Mouse (Mus musculus): ENCODE results near the gene 4930430F08Rik. TPM values are rescaled to one million over a fixed set of nuclear protein-coding genes. Genes with fewer than 3 reads are reported as not detected.

Gene 4930430F08Rik
- polyA plus RNA-seq (2015; fragmentation: Nextera tagmentation; extraction: Ambion mirVana): 14.4 and 15.3 TPM in 2 replicates

GRCm38 (mm10) chr10:100590323-100590722 is at the start of gene 4930430F08Rik, which contains the start of gene 1700017N19Rik:
TSS of gene 4930430F08Rik (minus strand) at chr10:100590423.
TSS of gene 1700017N19Rik (plus strand) at chr10:100590484.
- Histone ChIP-seq H3K9me3 (ENCODE audit: control insufficient read depth, low read length) (no peaks in the 10 kb centered on the region), H3K27ac (ENCODE audit: low read length) (no peak within 1 kb of the TSS), H3K36me3 (ENCODE audit: control insufficient read depth, insufficient read depth) (no peaks in the 10 kb centered on the region), H3K4me1 (replicated peaks; ENCODE audit: control insufficient read depth, insufficient read depth, low read length) (peaks cover 6% of the 10 kb centered on the region), H3K9ac (replicated peaks; ENCODE audit: low read depth, low read length) (no peak within 1 kb of the TSS), H3K4me2 (ENCODE audit: low read length) (peak within 1 kb of the TSS; percentile 78), H3K27me3 (replicated peaks; ENCODE audit: control insufficient read depth, insufficient read depth, low read length) (no peaks in the 10 kb centered on the region), H3K4me3 (replicated peaks; ENCODE audit: low read length) (peak within 1 kb of the TSS; percentile 95)
- 92% methylated on average over 1 of the region's 1 CpGs for WGBS
- ATAC-seq: no peak

DNA sequence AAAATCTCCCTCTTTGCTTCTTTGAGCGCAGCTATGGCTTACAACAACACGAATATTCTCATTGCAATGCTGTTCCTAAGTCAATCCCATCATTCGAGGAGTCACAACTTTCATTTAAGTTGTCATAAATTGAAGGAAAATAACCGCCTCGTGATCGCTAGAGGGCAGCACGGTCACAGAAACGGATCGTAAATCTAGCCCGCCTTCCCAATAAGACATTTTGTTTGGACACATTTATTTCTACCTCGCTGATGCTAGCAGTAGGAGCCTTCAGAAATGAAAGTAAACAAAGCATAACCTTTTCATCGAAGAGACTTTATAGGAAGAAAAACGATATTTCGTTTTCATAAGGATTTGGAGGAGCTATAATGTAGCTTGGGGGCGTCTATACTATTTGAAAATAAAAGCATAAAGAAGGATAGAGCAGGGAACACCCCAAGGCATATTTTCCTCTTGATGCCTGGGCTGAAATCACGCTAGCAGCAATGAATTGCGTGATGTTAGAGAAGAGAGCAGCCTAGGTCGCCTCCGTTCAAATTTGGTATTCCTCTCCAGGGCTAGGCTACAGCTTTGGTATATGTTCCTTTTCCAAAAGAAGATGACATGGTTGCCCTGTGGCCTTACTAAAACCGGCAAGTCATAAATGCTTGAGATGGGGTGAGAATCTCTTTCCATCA is 39.7 kb upstream of the 4930430F08Rik start:
- H3K9ac ChIP-seq (replicated peaks; ENCODE audit: low read depth, low read length): peak overlapping the region; percentile 3; the same call in 1 of the 2 replicates
- WGBS: 21% methylated on average over 20 of the region's 20 CpGs
- no peak overlapping the region for H3K4me3 ChIP-seq (replicated peaks; ENCODE audit: low read length)
- no peak overlapping the region for H3K27ac ChIP-seq (ENCODE audit: low read length)
- no peaks in the 10 kb centered on the region for H3K4me1 ChIP-seq (replicated peaks; ENCODE audit: control insufficient read depth, insufficient read depth, low read length)
- no peaks in the 10 kb centered on the region for H3K9me3 ChIP-seq (ENCODE audit: control insufficient read depth, low read length)
- H3K36me3 ChIP-seq (ENCODE audit: control insufficient read depth, insufficient read depth): no peaks in the 10 kb centered on the region
- peak; percentile 81 for ATAC-seq
- peak overlapping the region; percentile 30 for H3K4me2 ChIP-seq (ENCODE audit: low read length)
- no peaks in the 10 kb centered on the region for H3K27me3 ChIP-seq (replicated peaks; ENCODE audit: control insufficient read depth, insufficient read depth, low read length)

GRCm38 (mm10) chr10:100622494-100622893 is 32.3 kb upstream of the 4930430F08Rik start:
- no peak overlapping the region for H3K4me3 ChIP-seq (replicated peaks; ENCODE audit: low read length)
- H3K27me3 ChIP-seq (replicated peaks; ENCODE audit: control insufficient read depth, insufficient read depth, low read length): no peaks in the 10 kb centered on the region
- no peak overlapping the region for H3K9ac ChIP-seq (replicated peaks; ENCODE audit: low read depth, low read length)
- H3K4me1 ChIP-seq (replicated peaks; ENCODE audit: control insufficient read depth, insufficient read depth, low read length): no peaks in the 10 kb centered on the region
- no peak overlapping the region for H3K27ac ChIP-seq (ENCODE audit: low read length)
- 89% methylated on average over 3 of the region's 3 CpGs for WGBS
- H3K9me3 ChIP-seq (ENCODE audit: control insufficient read depth, low read length): no peaks in the 10 kb centered on the region
- H3K36me3 ChIP-seq (ENCODE audit: control insufficient read depth, insufficient read depth): no peaks in the 10 kb centered on the region
- H3K4me2 ChIP-seq (ENCODE audit: low read length): no peak overlapping the region
- no peak for ATAC-seq

DNA sequence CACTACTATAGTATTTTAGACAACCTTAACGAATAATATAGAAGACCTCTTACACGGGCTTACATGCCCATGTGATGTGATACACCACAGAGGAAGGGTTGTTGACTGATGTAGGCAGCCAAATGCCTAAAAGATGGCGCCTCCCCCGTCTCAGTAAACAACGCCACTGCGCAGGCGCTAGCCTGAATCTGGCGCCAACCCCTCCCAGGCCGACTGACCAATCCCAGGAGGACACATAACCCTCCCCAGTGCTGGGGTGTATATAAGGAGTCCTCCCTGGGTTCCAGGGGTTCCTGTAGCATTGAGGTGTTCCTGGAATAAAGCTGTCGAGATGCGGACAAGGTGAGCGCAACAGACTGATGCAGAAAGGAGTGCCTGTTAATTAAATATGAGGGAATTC is 29.8 kb upstream of the 4930430F08Rik start:
- Histone ChIP-seq H3K9ac (replicated peaks; ENCODE audit: low read depth, low read length) (no peak overlapping the region), H3K36me3 (ENCODE audit: control insufficient read depth, insufficient read depth) (no peaks in the 10 kb centered on the region), H3K27ac (ENCODE audit: low read length) (no peak overlapping the region), H3K4me3 (replicated peaks; ENCODE audit: low read length) (no peak overlapping the region), H3K9me3 (ENCODE audit: control insufficient read depth, low read length) (no peaks in the 10 kb centered on the region), H3K4me2 (ENCODE audit: low read length) (no peak overlapping the region), H3K4me1 (replicated peaks; ENCODE audit: control insufficient read depth, insufficient read depth, low read length) (no peaks in the 10 kb centered on the region), H3K27me3 (replicated peaks; ENCODE audit: control insufficient read depth, insufficient read depth, low read length) (no peaks in the 10 kb centered on the region)
- ATAC-seq: no peak
- WGBS: 91% methylated on average over 12 of the region's 12 CpGs

DNA sequence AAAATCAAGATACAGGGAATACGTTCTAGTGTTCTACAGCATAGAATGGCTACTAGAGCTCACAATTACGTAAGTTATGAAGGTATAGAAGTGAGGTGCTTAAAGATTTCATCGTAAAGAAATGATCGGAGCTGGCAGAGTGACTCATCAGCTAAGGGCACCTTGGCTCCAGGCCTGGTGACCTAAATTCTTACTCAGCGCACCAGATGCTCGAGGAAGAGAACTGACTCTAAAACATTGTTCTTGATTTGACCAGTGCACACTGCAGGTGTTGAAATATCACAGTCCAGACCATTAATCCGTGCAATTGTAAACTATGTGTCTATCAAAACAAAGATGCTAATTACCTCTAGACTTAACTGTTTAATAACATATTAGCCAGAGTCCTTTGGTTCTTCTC is 29.3 kb upstream of the 4930430F08Rik start:
- no peak overlapping the region for H3K27ac ChIP-seq (ENCODE audit: low read length)
- no peaks in the 10 kb centered on the region for H3K4me1 ChIP-seq (replicated peaks; ENCODE audit: control insufficient read depth, insufficient read depth, low read length)
- H3K9ac ChIP-seq (replicated peaks; ENCODE audit: low read depth, low read length): no peak overlapping the region
- no peaks in the 10 kb centered on the region for H3K9me3 ChIP-seq (ENCODE audit: control insufficient read depth, low read length)
- no peak overlapping the region for H3K4me2 ChIP-seq (ENCODE audit: low read length)
- no peaks in the 10 kb centered on the region for H3K27me3 ChIP-seq (replicated peaks; ENCODE audit: control insufficient read depth, insufficient read depth, low read length)
- ATAC-seq: no peak
- no peaks in the 10 kb centered on the region for H3K36me3 ChIP-seq (ENCODE audit: control insufficient read depth, insufficient read depth)
- 81% methylated on average over 7 of the region's 7 CpGs for WGBS
- no peak overlapping the region for H3K4me3 ChIP-seq (replicated peaks; ENCODE audit: low read length)

DNA sequence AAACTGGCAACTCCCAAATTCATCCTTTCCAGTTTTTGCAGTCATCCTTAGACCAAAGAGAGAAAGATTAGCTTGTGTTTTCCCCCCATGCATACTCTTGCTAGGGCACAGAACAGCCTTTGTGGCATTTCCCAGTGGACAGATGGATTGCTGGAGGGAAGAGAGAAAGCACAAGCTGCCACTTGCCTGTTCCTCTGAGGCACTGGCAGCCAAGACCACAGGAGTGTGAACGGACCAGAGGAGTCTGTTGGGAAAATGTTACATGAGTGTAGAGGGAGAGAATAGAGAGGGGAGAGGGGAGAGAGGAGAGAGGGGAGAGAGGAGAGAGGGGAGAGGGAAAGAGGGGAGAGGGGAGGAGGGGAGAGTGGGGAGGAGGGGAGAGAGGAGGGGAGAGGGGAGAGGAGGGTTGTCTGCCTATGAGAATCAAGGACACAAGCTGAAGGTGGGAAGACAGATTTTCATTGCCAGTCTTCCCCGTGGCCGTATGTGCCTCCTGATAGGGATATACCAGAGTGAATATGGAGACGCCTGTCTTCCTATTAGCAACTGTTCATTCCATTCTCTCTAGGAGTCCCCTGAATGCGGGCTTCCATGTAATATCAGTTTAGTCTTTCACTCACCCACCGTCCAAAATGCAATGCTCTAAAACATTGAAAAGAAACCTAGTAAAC is 27.1 kb upstream of the 4930430F08Rik start:
- 54% methylated on average over 6 of the region's 6 CpGs for WGBS
- Histone ChIP-seq H3K9me3 (ENCODE audit: control insufficient read depth, low read length) (no peaks in the 10 kb centered on the region), H3K4me1 (replicated peaks; ENCODE audit: control insufficient read depth, insufficient read depth, low read length) (no peaks in the 10 kb centered on the region), H3K27me3 (replicated peaks; ENCODE audit: control insufficient read depth, insufficient read depth, low read length) (no peaks in the 10 kb centered on the region), H3K4me2 (ENCODE audit: low read length) (no peak overlapping the region), H3K4me3 (replicated peaks; ENCODE audit: low read length) (no peak overlapping the region), H3K27ac (ENCODE audit: low read length) (no peak overlapping the region), H3K36me3 (ENCODE audit: control insufficient read depth, insufficient read depth) (no peaks in the 10 kb centered on the region), H3K9ac (replicated peaks; ENCODE audit: low read depth, low read length) (no peak overlapping the region)
- peak; percentile 96 for ATAC-seq

- WGBS: 68% methylated on average over 2 of the region's 2 CpGs
- Histone ChIP-seq H3K4me2 (ENCODE audit: low read length) (no peak overlapping the region), H3K27me3 (replicated peaks; ENCODE audit: control insufficient read depth, insufficient read depth, low read length) (no peaks in the 10 kb centered on the region), H3K4me3 (replicated peaks; ENCODE audit: low read length) (no peak overlapping the region), H3K9ac (replicated peaks; ENCODE audit: low read depth, low read length) (no peak overlapping the region), H3K4me1 (replicated peaks; ENCODE audit: control insufficient read depth, insufficient read depth, low read length) (no peaks in the 10 kb centered on the region), H3K36me3 (ENCODE audit: control insufficient read depth, insufficient read depth) (no peaks in the 10 kb centered on the region), H3K27ac (ENCODE audit: low read length) (no peak overlapping the region), H3K9me3 (ENCODE audit: control insufficient read depth, low read length) (no peaks in the 10 kb centered on the region)
- ATAC-seq: peak; percentile 54
Observed at GRCm38 (mm10) chr10:100604254-100604653, 14.0 kb upstream of the 4930430F08Rik start.

DNA sequence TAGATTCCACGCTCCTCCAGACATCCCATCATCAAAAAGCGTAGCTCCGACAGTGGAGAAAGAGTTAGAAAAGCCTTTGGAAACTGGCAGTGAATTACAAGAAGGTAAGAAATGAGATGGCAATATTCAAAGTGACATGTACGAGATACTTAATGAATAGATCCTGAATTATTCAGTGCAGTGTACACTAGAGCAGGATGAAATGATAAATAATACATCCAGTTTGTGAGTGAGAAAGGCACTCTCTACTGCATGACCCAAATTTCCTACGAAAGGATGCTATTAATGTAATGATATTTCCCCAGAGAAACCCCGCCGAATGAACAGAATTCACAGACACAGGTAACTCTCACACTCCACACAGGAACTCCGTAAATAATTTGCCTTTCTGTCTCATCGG is 13.3 kb upstream of the 4930430F08Rik start:
- no peaks in the 10 kb centered on the region for H3K36me3 ChIP-seq (ENCODE audit: control insufficient read depth, insufficient read depth)
- no peak for ATAC-seq
- H3K9me3 ChIP-seq (ENCODE audit: control insufficient read depth, low read length): no peaks in the 10 kb centered on the region
- H3K27ac ChIP-seq (ENCODE audit: low read length): no peak overlapping the region
- H3K4me2 ChIP-seq (ENCODE audit: low read length): no peak overlapping the region
- 85% methylated on average over 9 of the region's 9 CpGs for WGBS
- H3K4me1 ChIP-seq (replicated peaks; ENCODE audit: control insufficient read depth, insufficient read depth, low read length): no peaks in the 10 kb centered on the region
- H3K27me3 ChIP-seq (replicated peaks; ENCODE audit: control insufficient read depth, insufficient read depth, low read length): no peaks in the 10 kb centered on the region
- no peak overlapping the region for H3K9ac ChIP-seq (replicated peaks; ENCODE audit: low read depth, low read length)
- no peak overlapping the region for H3K4me3 ChIP-seq (replicated peaks; ENCODE audit: low read length)

DNA sequence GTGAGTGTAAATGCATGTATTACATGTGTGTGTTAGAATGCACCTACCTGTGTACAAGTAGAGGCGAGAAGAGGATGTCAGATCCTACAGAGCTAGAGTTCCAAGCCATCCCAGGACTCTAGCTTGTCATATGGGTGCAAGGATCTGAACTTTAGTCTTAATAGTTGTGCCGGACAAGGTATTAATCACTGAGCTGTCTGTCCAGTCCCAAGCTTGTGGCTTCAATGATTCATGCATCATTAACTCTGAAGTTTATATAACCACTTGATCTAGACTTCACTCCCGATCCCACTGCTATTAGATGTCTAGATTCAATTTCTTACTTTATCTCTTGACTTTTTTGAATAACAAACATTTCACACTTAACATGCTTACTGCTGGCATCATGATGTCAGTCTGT is 8.1 kb upstream of the 4930430F08Rik start:
- Histone ChIP-seq H3K9ac (replicated peaks; ENCODE audit: low read depth, low read length) (no peak overlapping the region), H3K9me3 (ENCODE audit: control insufficient read depth, low read length) (no peaks in the 10 kb centered on the region), H3K4me2 (ENCODE audit: low read length) (no peak overlapping the region), H3K4me3 (replicated peaks; ENCODE audit: low read length) (no peak overlapping the region), H3K36me3 (ENCODE audit: control insufficient read depth, insufficient read depth) (no peaks in the 10 kb centered on the region), H3K4me1 (replicated peaks; ENCODE audit: control insufficient read depth, insufficient read depth, low read length) (no peaks in the 10 kb centered on the region), H3K27ac (ENCODE audit: low read length) (no peak overlapping the region), H3K27me3 (replicated peaks; ENCODE audit: control insufficient read depth, insufficient read depth, low read length) (no peaks in the 10 kb centered on the region)
- 90% methylated on average over 3 of the region's 3 CpGs for WGBS
- no peak for ATAC-seq

Measured in forebrain, embryonic 16.5 days (tissue).